12 mouse cellular contexts compared by ENCODE assay signal in genomic region chrX:169826947-169827346, GRCm38 (mm10). TPM values are rescaled to one million over a fixed set of nuclear protein-coding genes. Genes with fewer than 3 reads are reported as not detected.
DNase-seq lines count a peak whose midpoint lies in the region; ATAC-seq lines count a peak whose summit lies in the region.
"Had no signal": no experiment of that assay in that cellular context is flagged by ENCODE, and none has a peak within 500 bp of the region (broad histone marks: within the 10 kb centered on the region; RNA-seq: fewer than 3 reads in every experiment).

No protein-coding gene starts in this region.

- H3K9me3 ChIP-seq in hindbrain, embryonic 12.5 days (replicated peaks) = no peaks in the 10 kb centered on the region
- no peaks in the 10 kb centered on the region for H3K9me3 ChIP-seq in midbrain, embryonic 10.5 days (replicated peaks)
- no peaks in the 10 kb centered on the region for H3K9me3 ChIP-seq in heart, embryonic 10.5 days

- 49% methylated on average over 10 of the region's 10 CpGs for WGBS in hindbrain, embryonic 12.5 days
- WGBS in midbrain, embryonic 10.5 days = 61% methylated on average over 10 of the region's 10 CpGs
- WGBS in heart, embryonic 10.5 days = 65% methylated on average over 10 of the region's 10 CpGs

- 0 out of 2 replicates have a peak overlapping the region, but pooled peaks have one; percentile 8 for H3K4me2 ChIP-seq in hindbrain, embryonic 12.5 days (replicated peaks)

- H3K9ac ChIP-seq in hindbrain, embryonic 12.5 days = no peak overlapping the region
- H3K9ac ChIP-seq: liver, embryonic 14.5 days had no signal

- peak; percentile 87 for ATAC-seq in hindbrain, embryonic 12.5 days (ENCODE audit: low FRiP score)
- ATAC-seq: intestine, postnatal 0 days had no signal

- no peaks in the 10 kb centered on the region for H3K4me1 ChIP-seq in hindbrain, embryonic 12.5 days
- peaks cover 40% of the 10 kb centered on the region for H3K4me1 ChIP-seq in midbrain, embryonic 10.5 days
- H3K4me1 ChIP-seq in heart, embryonic 10.5 days = 0 out of 2 replicates have a peak, but pooled peaks cover 5% of the 10 kb centered on the region

- H3K36me3 ChIP-seq in hindbrain, embryonic 12.5 days = no peaks in the 10 kb centered on the region
- H3K36me3 ChIP-seq in midbrain, embryonic 10.5 days = no peaks in the 10 kb centered on the region
- H3K36me3 ChIP-seq in heart, embryonic 10.5 days = no peaks in the 10 kb centered on the region

- no peak overlapping the region for H3K4me3 ChIP-seq in hindbrain, embryonic 12.5 days
- H3K4me3 ChIP-seq in midbrain, embryonic 10.5 days = peak overlapping the region; percentile 49
- H3K4me3 ChIP-seq in heart, embryonic 10.5 days = no peak overlapping the region

- H3K27ac ChIP-seq in hindbrain, embryonic 12.5 days = no peak overlapping the region
- H3K27ac ChIP-seq in midbrain, embryonic 10.5 days (replicated peaks) = peak overlapping the region; percentile 88
- no peak overlapping the region for H3K27ac ChIP-seq in heart, embryonic 10.5 days
- H3K27ac ChIP-seq: liver, embryonic 14.5 days had no signal

- peak; percentile 24 for DNase-seq in right cerebral cortex, adult 18-20 months
- no peak for DNase-seq in right cerebral cortex, postnatal 14 days
- peak; percentile 17 for DNase-seq in midbrain, embryonic 10.5 days (ENCODE audit: low spot score)
- no peak for DNase-seq in heart, adult 9 months (ENCODE audit: low spot score in 2 of 2)
- DNase-seq in heart, embryonic 10.5 days (ENCODE audit: low spot score) = no peak
- DNase-seq in spleen, postnatal 10 days (ENCODE audit: low spot score in 2 of 2) = no peak
- DNase-seq in adrenal gland, postnatal 10 days = no peak

- H3K27me3 ChIP-seq in hindbrain, embryonic 12.5 days = peaks cover 6% of the 10 kb centered on the region
- peaks cover 73% of the 10 kb centered on the region for H3K27me3 ChIP-seq in midbrain, embryonic 10.5 days (ENCODE audit: low read depth, poor library complexity, severe bottlenecking)
- H3K27me3 ChIP-seq in heart, embryonic 10.5 days (ENCODE audit: insufficient read depth, poor library complexity, severe bottlenecking) = peaks cover 4% of the 10 kb centered on the region; the same call in 1 of the 2 replicates

RNA-seq across cellular contexts. Expression of gene 4933400A11Rik, which starts 47.5 kb away (rescaled TPM):
- 0.46 TPM in 1 of 2 replicates, not detected in the other for polyA plus RNA-seq in hindbrain, embryonic 12.5 days (2016; fragmentation: Nextera tagmentation; extraction: Ambion mirVana)
- polyA plus RNA-seq in midbrain, embryonic 10.5 days (2016; fragmentation: Nextera tagmentation; extraction: Ambion mirVana) = 0.21 TPM in 1 of 2 replicates, not detected in the other
- polyA plus RNA-seq in heart, embryonic 10.5 days (2016; fragmentation: Nextera tagmentation; extraction: Ambion mirVana) = 0.39 TPM in 1 of 2 replicates, not detected in the other
- total RNA-seq in adrenal gland, postnatal 10 days (2021) = not detected
- total RNA-seq: gastrocnemius, postnatal 4 days had no signal
- polyA plus RNA-seq: embryonic facial prominence, embryonic 11.5 days; intestine, postnatal 0 days; liver, embryonic 14.5 days had no signal

Comparison
In these comparisons a context has a peak if more than half of its experiments do, and no peak if none do; other contexts are left out.
1. DNase-seq: peak in right cerebral cortex, adult 18-20 months (single experiment) and midbrain, embryonic 10.5 days (single experiment); none in right cerebral cortex, postnatal 14 days (single experiment), heart, adult 9 months (0 of 2), heart, embryonic 10.5 days (single experiment), spleen, postnatal 10 days (0 of 2) and adrenal gland, postnatal 10 days (single experiment).